Mouse (Mus musculus) embryonic facial prominence, embryonic 15.5 days (tissue): Measurements from ENCODE around the gene Prame. TPM values are rescaled to one million over a fixed set of nuclear protein-coding genes. Genes with fewer than 3 reads are reported as not detected.

Experiments
- polyA plus RNA-seq: library from polyadenylated mRNA; unstranded; fragments of >200 nt; fragmentation: Nextera tagmentation; extraction: Ambion mirVana; gene quantifications from 2 replicates; pipeline ENCODE4 v1.2.1, GENCODE M21; 2015

The Prame gene
- polyA plus RNA-seq, 1 experiment from 2014 or later = 0.31 TPM

Other genes with a start within 250 kb of the Prame start
- not detected in 2 replicates for gene Gm7903, start 193.9 kb downstream of the Prame start, polyA plus RNA-seq
- gene AV320801, start 133.1 kb downstream of the Prame start, polyA plus RNA-seq = 0.17 TPM in 1 of 2 replicates, not detected in the other
- gene Nxf7, start 28.9 kb downstream of the Prame start, polyA plus RNA-seq = 0.13 TPM in 1 of 2 replicates, not detected in the other
- not detected in 2 replicates for gene Tcp11x2, start 66.1 kb upstream of the Prame start, polyA plus RNA-seq
- gene Tmsb15a, start 97.6 kb upstream of the Prame start, polyA plus RNA-seq = 0.56 TPM in 2 replicates
- 10.1 and 12.1 TPM in 2 replicates for gene Armcx5, start 115.0 kb upstream of the Prame start, polyA plus RNA-seq
- 47.1 and 47.2 TPM in 2 replicates for gene Gprasp1, start 115.0 kb upstream of the Prame start, polyA plus RNA-seq
- 51.8 TPM in 2 replicates for gene Bhlhb9, start 169.9 kb upstream of the Prame start, polyA plus RNA-seq
- gene Gprasp2, start 211.3 kb upstream of the Prame start, polyA plus RNA-seq = 31.8 and 37.8 TPM in 2 replicates